8 mouse cellular contexts compared by ENCODE assay signal in genomic region chr10:60830556-60831350, GRCm38 (mm10). TPM values are rescaled to one million over a fixed set of nuclear protein-coding genes. Genes with fewer than 3 reads are reported as not detected.
A peak's percentile ranks its signal among the peaks of the same experiment; 100 is the strongest.
DNase-seq lines count a peak whose midpoint lies in the region; ATAC-seq lines count a peak whose summit lies in the region.

No protein-coding gene starts in this region.

- peaks cover 36% of the 10 kb centered on the region for H3K4me1 ChIP-seq in heart, embryonic 11.5 days (ENCODE audit: control insufficient read depth, insufficient read depth, low read length)
- peaks cover 24% of the 10 kb centered on the region for H3K4me1 ChIP-seq in forebrain, embryonic 14.5 days (ENCODE audit: control insufficient read depth, insufficient read depth, low read length)
- H3K4me1 ChIP-seq in kidney, embryonic 16.5 days (ENCODE audit: insufficient read depth, low read length): peaks cover 53% of the 10 kb centered on the region
- H3K4me1 ChIP-seq in neural tube, embryonic 12.5 days: peaks cover 44% of the 10 kb centered on the region

- H3K27me3 ChIP-seq in heart, embryonic 11.5 days (ENCODE audit: control insufficient read depth, insufficient read depth, low read length): no peaks in the 10 kb centered on the region; the same call in 1 of the 2 replicates
- H3K27me3 ChIP-seq in forebrain, embryonic 14.5 days (replicated peaks; ENCODE audit: control insufficient read depth, insufficient read depth, low read length): peaks cover 36% of the 10 kb centered on the region
- peaks cover 58% of the 10 kb centered on the region for H3K27me3 ChIP-seq in kidney, embryonic 16.5 days (ENCODE audit: insufficient read depth, low read length)
- H3K27me3 ChIP-seq in neural tube, embryonic 12.5 days (replicated peaks): peaks cover 77% of the 10 kb centered on the region

- DNase-seq in heart, adult 8-10 months (ENCODE audit: low spot score): no peak
- DNase-seq in ZHBTc4 (ENCODE audit: low read depth, low spot score): peak; percentile 68
- peak; percentile 23 for DNase-seq in forebrain, embryonic 14.5 days (ENCODE audit: low spot score)
- DNase-seq in right cerebral cortex, postnatal 25 days: no peak
- no peak for DNase-seq in layer of hippocampus, adult 11-12 months (ENCODE audit: low spot score)

- peak; percentile 32; the same call in 1 of the 2 replicates for ATAC-seq in heart, embryonic 11.5 days (replicated peaks; ENCODE audit: insufficient number of reproducible peaks, low FRiP score, low TSS enrichment)
- peak; percentile 30 for ATAC-seq in forebrain, embryonic 14.5 days
- ATAC-seq in kidney, embryonic 16.5 days (ENCODE audit: low FRiP score, low TSS enrichment): peak; percentile 10; the same call in 1 of the 2 replicates
- peak; percentile 34 for ATAC-seq in neural tube, embryonic 12.5 days (ENCODE audit: low FRiP score, low read depth)

- WGBS in heart, embryonic 11.5 days (ENCODE audit: insufficient replicate concordance): under 1% methylated on average over 78 of the region's 78 CpGs
- WGBS in forebrain, embryonic 14.5 days: under 1% methylated on average over 75 of the region's 78 CpGs
- under 1% methylated on average over 78 of the region's 78 CpGs for WGBS in kidney, embryonic 16.5 days
- under 1% methylated on average over 78 of the region's 78 CpGs for WGBS in neural tube, embryonic 12.5 days

- peak overlapping the region; percentile 97 for H3K4me3 ChIP-seq in heart, embryonic 11.5 days (ENCODE audit: low read depth, low read length)
- peak overlapping the region; percentile 58 for H3K4me3 ChIP-seq in forebrain, embryonic 14.5 days (ENCODE audit: low read depth, low read length)
- peak overlapping the region; percentile 79 for H3K4me3 ChIP-seq in kidney, embryonic 16.5 days (ENCODE audit: low read length)
- H3K4me3 ChIP-seq in neural tube, embryonic 12.5 days: peak overlapping the region; percentile 58

- H3K27ac ChIP-seq in heart, embryonic 11.5 days (ENCODE audit: low read depth, low read length): peak overlapping the region; percentile 97
- peak overlapping the region; percentile 27; the same call in 1 of the 2 replicates for H3K27ac ChIP-seq in forebrain, embryonic 14.5 days (ENCODE audit: low read depth, low read length)
- H3K27ac ChIP-seq in kidney, embryonic 16.5 days (ENCODE audit: low read length): peak overlapping the region; percentile 85
- no peak overlapping the region for H3K27ac ChIP-seq in neural tube, embryonic 12.5 days

- H3K36me3 ChIP-seq in heart, embryonic 11.5 days (ENCODE audit: control insufficient read depth, insufficient read depth, low read length): no peaks in the 10 kb centered on the region
- no peaks in the 10 kb centered on the region for H3K36me3 ChIP-seq in forebrain, embryonic 14.5 days (ENCODE audit: control insufficient read depth, insufficient read depth, low read length)
- no peaks in the 10 kb centered on the region for H3K36me3 ChIP-seq in kidney, embryonic 16.5 days (ENCODE audit: insufficient read depth, low read length)
- no peaks in the 10 kb centered on the region for H3K36me3 ChIP-seq in neural tube, embryonic 12.5 days

- H3K9me3 ChIP-seq in heart, embryonic 11.5 days (replicated peaks; ENCODE audit: control insufficient read depth, low read length): no peaks in the 10 kb centered on the region
- no peaks in the 10 kb centered on the region for H3K9me3 ChIP-seq in forebrain, embryonic 14.5 days (replicated peaks; ENCODE audit: control insufficient read depth, low read length)
- H3K9me3 ChIP-seq in kidney, embryonic 16.5 days (ENCODE audit: low read length): no peaks in the 10 kb centered on the region
- no peaks in the 10 kb centered on the region for H3K9me3 ChIP-seq in neural tube, embryonic 12.5 days

- H3K4me2 ChIP-seq in heart, embryonic 11.5 days: peak overlapping the region; percentile 90
- peak overlapping the region; percentile 95 for H3K4me2 ChIP-seq in forebrain, embryonic 14.5 days (ENCODE audit: low read length)
- H3K4me2 ChIP-seq in kidney, embryonic 16.5 days (replicated peaks; ENCODE audit: low read depth, low read length): peak overlapping the region; percentile 91
- peak overlapping the region; percentile 95 for H3K4me2 ChIP-seq in neural tube, embryonic 12.5 days (replicated peaks)

- peak overlapping the region; percentile 96 for H3K9ac ChIP-seq in heart, embryonic 11.5 days (ENCODE audit: low read depth, low read length)
- peak overlapping the region; percentile 68 for H3K9ac ChIP-seq in forebrain, embryonic 14.5 days (ENCODE audit: low read length)
- H3K9ac ChIP-seq in kidney, embryonic 16.5 days (replicated peaks; ENCODE audit: low read length): peak overlapping the region; percentile 93
- peak overlapping the region; percentile 69 for H3K9ac ChIP-seq in neural tube, embryonic 12.5 days

RNA-seq across cellular contexts. Expression of gene Unc5b, which starts 0.6 kb away (rescaled TPM):
- 15.0 and 15.6 TPM in 2 replicates for polyA plus RNA-seq in heart, embryonic 11.5 days (2014; fragmentation: Nextera tagmentation; extraction: Ambion mirVana)
- total RNA-seq in heart, adult 8-10 months (2022): 10 to 100 TPM in 3 of 4 experiments, 1 to 10 TPM in 1; 9.6 to 14.5 (median 12.0) TPM
- 2.1 and 2.3 TPM in 2 replicates for polyA plus RNA-seq in forebrain, embryonic 14.5 days (2014; fragmentation: Nextera tagmentation; extraction: Ambion mirVana)
- polyA plus RNA-seq in kidney, embryonic 16.5 days (2015; fragmentation: Nextera tagmentation; extraction: Ambion mirVana): 10.4 and 10.5 TPM in 2 replicates
- 3.0 and 3.6 TPM in 2 replicates for polyA plus RNA-seq in neural tube, embryonic 12.5 days (2016; fragmentation: Nextera tagmentation; extraction: Ambion mirVana)

Comparison
In these comparisons a context has a peak if more than half of its experiments do, and no peak if none do; other contexts are left out.
1. DNase-seq: peak in ZHBTc4 (single experiment) and forebrain, embryonic 14.5 days (single experiment); none in heart, adult 8-10 months (single experiment), right cerebral cortex, postnatal 25 days (single experiment) and layer of hippocampus, adult 11-12 months (single experiment).
2. Peak in every context shown above with its lines, with median percentiles within 50 percentile points of each other: ATAC-seq, H3K4me2 ChIP-seq, H3K4me3 ChIP-seq and H3K9ac ChIP-seq.